Mouse (Mus musculus): ENCODE data around the gene Ctnna2. TPM values are rescaled to one million over a fixed set of nuclear protein-coding genes. Genes with fewer than 3 reads are reported as not detected.

Ctnna2 gene
- polyA plus RNA-seq (2017; shearing (Covaris generic)), result not detected

DNA sequence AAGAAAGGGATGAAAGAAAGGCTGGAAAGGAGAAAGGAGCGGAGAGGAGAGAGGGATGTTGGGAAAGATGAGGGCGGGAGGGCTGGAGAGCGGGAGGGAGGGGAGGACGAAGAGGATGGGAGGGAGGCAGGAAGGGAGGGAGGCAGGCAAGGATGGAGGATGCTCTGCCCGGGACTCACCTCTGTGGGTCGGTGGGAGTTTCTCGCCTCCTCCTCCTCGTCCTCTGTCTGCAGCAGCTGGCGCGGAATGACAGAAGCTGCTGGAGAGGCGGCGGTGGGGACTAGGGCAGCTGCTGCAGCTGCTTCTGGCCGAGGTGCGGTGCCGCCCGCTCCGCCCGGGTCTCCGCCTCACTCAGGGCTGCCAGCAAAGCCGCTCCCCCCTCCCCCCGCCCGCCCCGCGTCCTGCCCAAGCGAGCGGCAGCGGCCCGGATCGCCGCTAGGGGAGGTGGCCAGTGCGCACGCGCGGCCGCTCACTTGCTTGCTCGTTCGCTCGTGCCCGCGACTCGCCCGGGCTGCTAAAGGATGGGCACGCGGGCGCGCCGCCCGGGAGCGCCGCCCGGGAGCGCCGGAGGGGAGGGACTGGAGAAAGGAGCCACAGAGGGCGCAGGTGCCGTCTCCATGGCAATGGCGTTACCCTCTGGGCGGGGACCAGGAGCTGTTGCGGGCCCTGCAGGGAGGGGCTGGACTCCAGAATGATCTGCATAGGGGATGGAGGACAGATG lies at the start of gene Ctnna2:
Gene Ctnna2 (minus strand): TSS at position 459 of the 721 bp plus-strand sequence.

GRCm38 (mm10) chr6:77242601-77243406 lies 736.7 kb downstream of the Ctnna2 start, which contains the start of gene Lrrtm1:
TSS of gene Lrrtm1 (plus strand) at chr6:77242689.

